Mouse (Mus musculus) urinary bladder, adult 2 months (tissue): ENCODE measurements around the gene Rexo1. TPM values are rescaled to one million over a fixed set of nuclear protein-coding genes. Genes with fewer than 3 reads are reported as not detected.

Experiments
- DNase-seq: peaks from one replicate; pipeline ENCODE4 v3.0.0; 2022; ENCODE audit warnings: low spot score
- polyA plus RNA-seq: library from polyadenylated mRNA; depleted of rRNA; stranded (reverse); fragments of >200 nt; gene quantifications from 2 replicates; pipeline ENCODE4 v1.2.3, GENCODE M21; 2012; rRNA removed

The Rexo1 gene
- polyA plus RNA-seq, 1 experiment = 21.2 TPM

GRCm38 (mm10) chr10:80506222-80506621, 55.1 kb downstream of the Rexo1 start:
- no peak for DNase-seq

- no peak for DNase-seq
Measured at GRCm38 (mm10) chr10:80504724-80505123, 56.6 kb downstream of the Rexo1 start.

GRCm38 (mm10) chr10:80503599-80504220, 57.6 kb downstream of the Rexo1 start:
- no peak for DNase-seq

- DNase-seq = no peak
Measured at GRCm38 (mm10) chr10:80502819-80503314, 58.5 kb downstream of the Rexo1 start.

- DNase-seq = no peak
Measured at GRCm38 (mm10) chr10:80502291-80502690, 59.1 kb downstream of the Rexo1 start.

- DNase-seq = no peak
Measured at GRCm38 (mm10) chr10:80496421-80496820, 64.9 kb downstream of the Rexo1 start.

- DNase-seq = no peak
Measured at GRCm38 (mm10) chr10:80495901-80496300, 65.5 kb downstream of the Rexo1 start.

- no peak for DNase-seq
Measured at GRCm38 (mm10) chr10:80494732-80495131, 66.6 kb downstream of the Rexo1 start, which contains the start of gene Onecut3. Onecut3 (plus strand) TSS chr10:80494835.

Other genes with a start within 250 kb of the Rexo1 start
- gene 2310011J03Rik, start 241.0 kb downstream of the Rexo1 start, polyA plus RNA-seq = 41.8 and 45.6 TPM in 2 replicates
- gene Pcsk4, start 232.1 kb downstream of the Rexo1 start, polyA plus RNA-seq = 9.5 and 9.9 TPM in 2 replicates
- 7.7 and 18.0 TPM in 2 replicates for gene Reep6, start 231.6 kb downstream of the Rexo1 start, polyA plus RNA-seq
- 57.9 and 65.7 TPM in 2 replicates for gene Adamtsl5, start 213.1 kb downstream of the Rexo1 start, polyA plus RNA-seq
- gene Plk5, start 205.1 kb downstream of the Rexo1 start, polyA plus RNA-seq = 4.5 and 6.4 TPM in 2 replicates
- gene Mex3d, start 173.9 kb downstream of the Rexo1 start, polyA plus RNA-seq = 11.2 and 11.5 TPM in 2 replicates
- 112 and 119 TPM in 2 replicates for gene Mbd3, start 162.0 kb downstream of the Rexo1 start, polyA plus RNA-seq
- 883 and 983 TPM in 2 replicates for gene Uqcr11, start 154.7 kb downstream of the Rexo1 start, polyA plus RNA-seq
- gene Tcf3, start 127.9 kb downstream of the Rexo1 start, polyA plus RNA-seq = 29.7 and 35.4 TPM in 2 replicates
- gene Onecut3, start 66.7 kb downstream of the Rexo1 start, polyA plus RNA-seq = not detected in 2 replicates
- 0.03 TPM in 1 of 2 replicates, not detected in the other for gene Atp8b3, start 22.4 kb downstream of the Rexo1 start, polyA plus RNA-seq
- 11.5 and 11.8 TPM in 2 replicates for gene Klf16, start 15.8 kb upstream of the Rexo1 start, polyA plus RNA-seq
- 66.0 and 67.1 TPM in 2 replicates for gene Abhd17a, start 28.8 kb upstream of the Rexo1 start, polyA plus RNA-seq
- 40.3 and 46.2 TPM in 2 replicates for gene Scamp4, start 41.3 kb upstream of the Rexo1 start, polyA plus RNA-seq
- gene Adat3, start 41.3 kb upstream of the Rexo1 start, polyA plus RNA-seq = 3.8 and 4.3 TPM in 2 replicates
- gene Gm49322, start 44.5 kb upstream of the Rexo1 start, polyA plus RNA-seq = 1.3 and 1.6 TPM in 2 replicates
- gene Csnk1g2, start 61.3 kb upstream of the Rexo1 start, polyA plus RNA-seq = 153 and 158 TPM in 2 replicates
- gene Btbd2, start 95.5 kb upstream of the Rexo1 start, polyA plus RNA-seq = 36.5 and 48.5 TPM in 2 replicates
- 129 and 137 TPM in 2 replicates for gene Mknk2, start 116.6 kb upstream of the Rexo1 start, polyA plus RNA-seq
- gene Mob3a, start 140.4 kb upstream of the Rexo1 start, polyA plus RNA-seq = 24.5 and 29.1 TPM in 2 replicates
- gene Izumo4, start 140.6 kb upstream of the Rexo1 start, polyA plus RNA-seq = 68.7 and 88.2 TPM in 2 replicates
- 96.3 and 108 TPM in 2 replicates for gene Ap3d1, start 180.7 kb upstream of the Rexo1 start, polyA plus RNA-seq
- 6.7 and 17.2 TPM in 2 replicates for gene Dot1l, start 193.6 kb upstream of the Rexo1 start, polyA plus RNA-seq
- 47.0 and 47.7 TPM in 2 replicates for gene Sf3a2, start 236.6 kb upstream of the Rexo1 start, polyA plus RNA-seq
- 60.6 and 79.2 TPM in 2 replicates for gene Plekhj1, start 237.1 kb upstream of the Rexo1 start, polyA plus RNA-seq
- gene Amh, start 243.7 kb upstream of the Rexo1 start, polyA plus RNA-seq = 0.40 and 0.62 TPM in 2 replicates